ENCODE assay signal across 7 mouse cellular contexts in genomic region chr8:22376903-22377302, GRCm38 (mm10). TPM values are rescaled to one million over a fixed set of nuclear protein-coding genes. Genes with fewer than 3 reads are reported as not detected.
A peak's percentile ranks its signal among the peaks of the same experiment; 100 is the strongest.
DNase-seq lines count a peak whose midpoint lies in the region; ATAC-seq and TF ChIP-seq lines count a peak whose summit lies in the region.

No protein-coding gene starts in this region.

- no peaks in the 10 kb centered on the region for H3K4me1 ChIP-seq in forebrain, embryonic 13.5 days
- no peaks in the 10 kb centered on the region for H3K4me1 ChIP-seq in limb, embryonic 12.5 days (replicated peaks)
- H3K4me1 ChIP-seq in midbrain, postnatal 0 days (ENCODE audit: insufficient read depth, low read length) = no peaks in the 10 kb centered on the region

- no peak overlapping the region for H3K4me2 ChIP-seq in forebrain, embryonic 13.5 days
- H3K4me2 ChIP-seq in limb, embryonic 12.5 days = no peak overlapping the region
- no peak overlapping the region for H3K4me2 ChIP-seq in midbrain, postnatal 0 days (ENCODE audit: low read depth, low read length, poor library complexity, severe bottlenecking)

- TF ChIP-seq CTCF in midbrain, postnatal 0 days (IDR thresholded peaks at IDR 0.05) = peak; percentile 64

- peak; percentile 71; the same call in 1 of the 2 replicates for ATAC-seq in forebrain, embryonic 13.5 days
- 0 out of 2 replicates have a peak, but pooled peaks have one; percentile 63 for ATAC-seq in limb, embryonic 12.5 days (ENCODE audit: insufficient number of reproducible peaks, insufficient read depth, low FRiP score, low TSS enrichment, low read depth)
- ATAC-seq in midbrain, postnatal 0 days (ENCODE audit: low FRiP score) = peak; percentile 38; the same call in 1 of the 2 replicates

- H3K9ac ChIP-seq in forebrain, embryonic 13.5 days = no peak overlapping the region
- no peak overlapping the region for H3K9ac ChIP-seq in limb, embryonic 12.5 days (replicated peaks)
- no peak overlapping the region for H3K9ac ChIP-seq in midbrain, postnatal 0 days (replicated peaks; ENCODE audit: low read length, poor library complexity, severe bottlenecking)

- H3K36me3 ChIP-seq in forebrain, embryonic 13.5 days (ENCODE audit: poor library complexity, severe bottlenecking) = peaks cover 15% of the 10 kb centered on the region
- H3K36me3 ChIP-seq in limb, embryonic 12.5 days = peaks cover 27% of the 10 kb centered on the region
- peaks cover 16% of the 10 kb centered on the region for H3K36me3 ChIP-seq in midbrain, postnatal 0 days (ENCODE audit: insufficient read depth, low read length)

- H3K9me3 ChIP-seq in forebrain, embryonic 13.5 days (replicated peaks) = no peaks in the 10 kb centered on the region
- H3K9me3 ChIP-seq in limb, embryonic 12.5 days = no peaks in the 10 kb centered on the region
- H3K9me3 ChIP-seq in midbrain, postnatal 0 days (ENCODE audit: low read length) = no peaks in the 10 kb centered on the region

- no peaks in the 10 kb centered on the region for H3K27me3 ChIP-seq in forebrain, embryonic 13.5 days
- no peaks in the 10 kb centered on the region for H3K27me3 ChIP-seq in limb, embryonic 12.5 days
- no peaks in the 10 kb centered on the region for H3K27me3 ChIP-seq in midbrain, postnatal 0 days (ENCODE audit: insufficient read depth, low read length)

- H3K4me3 ChIP-seq in forebrain, embryonic 13.5 days = no peak overlapping the region
- H3K4me3 ChIP-seq in limb, embryonic 12.5 days (replicated peaks) = no peak overlapping the region
- no peak overlapping the region for H3K4me3 ChIP-seq in midbrain, postnatal 0 days (ENCODE audit: low read depth, low read length)

- DNase-seq in ES-CJ7 (ENCODE audit: low read depth, low spot score) (peak; percentile 66), adipocyte (ENCODE audit: low spot score) (peak; percentile 49)
- DNase-seq in heart, postnatal 4 days = peak; percentile 73
- peak; percentile 25 for DNase-seq in midbrain, postnatal 0 days (ENCODE audit: low spot score)
- peak; percentile 26 for DNase-seq in urinary bladder, postnatal 25 days (ENCODE audit: low spot score)

- H3K27ac ChIP-seq in forebrain, embryonic 13.5 days = no peak overlapping the region
- no peak overlapping the region for H3K27ac ChIP-seq in limb, embryonic 12.5 days
- no peak overlapping the region for H3K27ac ChIP-seq in midbrain, postnatal 0 days (ENCODE audit: low read depth, low read length)

- WGBS in forebrain, embryonic 13.5 days = 38% methylated on average over 5 of the region's 5 CpGs
- WGBS in limb, embryonic 12.5 days = 47% methylated on average over 5 of the region's 5 CpGs
- WGBS in midbrain, postnatal 0 days = 45% methylated on average over 5 of the region's 5 CpGs

RNA-seq across cellular contexts. Expression of gene Slc25a15, which starts 21.5 kb away (rescaled TPM):
- polyA plus RNA-seq in forebrain, embryonic 13.5 days (2015; fragmentation: Nextera tagmentation; extraction: Ambion mirVana) = 9.4 and 11.8 TPM in 2 replicates
- 10 to 100 TPM; 13.2 to 13.6 TPM for total RNA-seq in heart, postnatal 4 days (2021)
- polyA plus RNA-seq in limb, embryonic 12.5 days (2016; fragmentation: Nextera tagmentation; extraction: Ambion mirVana) = 17.7 TPM in 2 replicates
- total RNA-seq in midbrain, postnatal 0 days (2014; rRNA removed) = 6.0 and 7.7 TPM in 2 replicates
- polyA plus RNA-seq in midbrain, postnatal 0 days (2015; fragmentation: Nextera tagmentation; extraction: Ambion mirVana) = 5.8 and 6.5 TPM in 2 replicates

RNA-seq across cellular contexts. Expression of gene Mrps31, which starts 34.3 kb away (rescaled TPM):
- polyA plus RNA-seq in forebrain, embryonic 13.5 days (2015; fragmentation: Nextera tagmentation; extraction: Ambion mirVana) = 39.4 and 40.2 TPM in 2 replicates
- total RNA-seq in heart, postnatal 4 days (2021) = 10 to 100 TPM; 49.4 to 52.1 TPM
- polyA plus RNA-seq in limb, embryonic 12.5 days (2016; fragmentation: Nextera tagmentation; extraction: Ambion mirVana) = 41.3 and 42.6 TPM in 2 replicates
- total RNA-seq in midbrain, postnatal 0 days (2014; rRNA removed) = 17.4 and 25.0 TPM in 2 replicates
- 33.5 TPM in 2 replicates for polyA plus RNA-seq in midbrain, postnatal 0 days (2015; fragmentation: Nextera tagmentation; extraction: Ambion mirVana)
